Mouse (Mus musculus) midbrain, embryonic 11.5 days (tissue): ENCODE results near the gene Tspan31. TPM values are rescaled to one million over a fixed set of nuclear protein-coding genes. Genes with fewer than 3 reads are reported as not detected.
A peak's percentile ranks its signal among the peaks of the same experiment; 100 is the strongest.

Experiments used
- ATAC-seq: fragments of 200-750 bp; cut with Nextera tagmentation; 2 replicates; pipeline ENCODE4 v1.8.0; 2017; ENCODE audit warnings: moderate TSS enrichment, moderate library complexity; ENCODE audit not compliant: low FRiP score
- DNase-seq: peaks from one replicate; pipeline ENCODE4 v3.0.0; 2015; ENCODE audit warnings: low spot score; ENCODE audit errors: missing footprints
- H3K27ac ChIP-seq: fragments of 300-500 bp; sonication (generic); 2 replicates; pipeline ENCODE4 v1.5.1; 2014; ENCODE audit warnings: low read depth, low read length
- H3K27me3 ChIP-seq: fragments of 300-500 bp; sonication (generic); 2 replicates; pipeline ENCODE4 v1.6.1; 2014; ENCODE audit warnings: mild to moderate bottlenecking, low read length, moderate library complexity, mixed read lengths; ENCODE audit not compliant: control insufficient read depth, insufficient read depth
- H3K36me3 ChIP-seq: fragments of 300-500 bp; sonication (generic); 2 replicates; pipeline ENCODE4 v1.6.1; 2014; ENCODE audit warnings: mild to moderate bottlenecking, low read length, moderate library complexity, mixed read lengths; ENCODE audit not compliant: control insufficient read depth, insufficient read depth
- H3K4me1 ChIP-seq: fragments of 300-500 bp; sonication (generic); 2 replicates; pipeline ENCODE4 v1.6.1; 2014; ENCODE audit warnings: low read length; ENCODE audit not compliant: control insufficient read depth, insufficient read depth
- H3K4me2 ChIP-seq: fragments of 300-500 bp; sonication (generic); 2 replicates; pipeline ENCODE4 v1.6.1; 2014; ENCODE audit warnings: mild to moderate bottlenecking, moderate library complexity
- H3K4me3 ChIP-seq: fragments of 300-500 bp; sonication (generic); 2 replicates; pipeline ENCODE4 v1.5.1; 2014; ENCODE audit warnings: low read depth, low read length
- H3K9ac ChIP-seq: fragments of 300-500 bp; sonication (generic); 2 replicates; pipeline ENCODE4 v1.6.1; 2014; ENCODE audit warnings: low read length
- H3K9me3 ChIP-seq: fragments of 300-500 bp; sonication (generic); 2 replicates; pipeline ENCODE4 v1.6.1; 2016; ENCODE audit warnings: low read length; ENCODE audit not compliant: control insufficient read depth
- WGBS: fragments of 180-500 bp; shearing (Covaris S2); extraction: QIAGEN DNeasy Blood & Tissue Kit; methylation state at CpG from one replicate; pipeline ENCODE4 v1.1.7; 2014; 5-methylcytosine and 5-hydroxymethylcytosine counted together
- polyA plus RNA-seq: library from polyadenylated mRNA; unstranded; fragments of >200 nt; fragmentation: Nextera tagmentation; extraction: Ambion mirVana; gene quantifications from 2 replicates; pipeline ENCODE4 v1.2.1, GENCODE M21; 2014

Tspan31 gene
- polyA plus RNA-seq, 1 experiment from 2014 or later: 98.6 TPM

DNA sequence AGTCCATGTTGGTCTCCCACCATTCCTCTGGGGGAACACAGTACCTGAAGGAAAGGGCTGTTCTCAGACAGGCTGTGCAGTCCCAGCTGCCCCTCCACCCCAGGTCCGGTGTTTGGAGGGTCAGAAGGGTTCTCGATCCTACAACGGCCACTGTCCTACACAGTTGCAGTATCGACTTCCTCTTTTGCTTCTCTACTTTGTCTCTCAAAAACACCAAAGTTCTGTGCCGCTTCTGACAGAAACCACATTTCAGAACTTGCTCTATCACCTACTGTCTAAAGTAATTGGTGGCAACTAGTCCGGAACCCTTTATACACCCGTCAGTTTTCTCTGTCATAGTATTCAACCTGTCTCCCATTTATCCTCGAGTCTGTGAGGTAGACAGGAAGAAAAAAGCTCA lies 14.7 kb downstream of the Tspan31 start:
- H3K9ac ChIP-seq: no peak overlapping the region
- WGBS: 92% methylated on average over 8 of the region's 8 CpGs
- ATAC-seq: no peak
- H3K4me1 ChIP-seq: peaks cover 15% of the 10 kb centered on the region
- peaks cover 13% of the 10 kb centered on the region; the same call in 1 of the 2 replicates for H3K36me3 ChIP-seq
- no peak for DNase-seq
- no peak overlapping the region for H3K4me2 ChIP-seq
- H3K27me3 ChIP-seq: peaks cover 10% of the 10 kb centered on the region
- H3K9me3 ChIP-seq: no peaks in the 10 kb centered on the region
- H3K4me3 ChIP-seq: no peak overlapping the region
- H3K27ac ChIP-seq: no peak overlapping the region

DNA sequence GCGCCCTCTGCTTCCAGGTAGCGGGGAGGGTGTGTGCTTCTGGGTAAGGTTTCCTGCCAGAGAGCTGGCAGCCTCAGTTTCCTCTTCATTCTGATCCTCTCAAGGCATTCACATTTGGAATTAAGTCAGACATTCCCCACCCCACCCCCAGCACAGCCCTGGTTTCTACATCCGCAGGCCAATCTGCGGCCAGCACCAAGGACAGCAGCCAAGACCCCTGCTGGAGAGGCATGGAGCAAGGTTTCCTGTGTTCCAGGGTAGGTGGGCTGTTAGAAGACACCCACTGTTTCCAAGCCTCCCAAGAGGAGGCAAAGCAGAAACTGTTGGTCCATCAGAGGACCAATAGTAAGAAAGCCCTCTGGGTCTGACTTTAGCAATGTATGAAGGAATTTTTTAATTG lies 15.4 kb downstream of the Tspan31 start:
- ATAC-seq (no peak), DNase-seq (no peak)
- WGBS: 73% methylated on average over 4 of the region's 4 CpGs
- Histone ChIP-seq H3K9me3 (no peaks in the 10 kb centered on the region), H3K4me1 (peaks cover 12% of the 10 kb centered on the region), H3K4me3 (no peak overlapping the region), H3K9ac (no peak overlapping the region), H3K27ac (no peak overlapping the region), H3K36me3 (peaks cover 13% of the 10 kb centered on the region; the same call in 1 of the 2 replicates), H3K27me3 (peaks cover 18% of the 10 kb centered on the region), H3K4me2 (no peak overlapping the region)

DNA sequence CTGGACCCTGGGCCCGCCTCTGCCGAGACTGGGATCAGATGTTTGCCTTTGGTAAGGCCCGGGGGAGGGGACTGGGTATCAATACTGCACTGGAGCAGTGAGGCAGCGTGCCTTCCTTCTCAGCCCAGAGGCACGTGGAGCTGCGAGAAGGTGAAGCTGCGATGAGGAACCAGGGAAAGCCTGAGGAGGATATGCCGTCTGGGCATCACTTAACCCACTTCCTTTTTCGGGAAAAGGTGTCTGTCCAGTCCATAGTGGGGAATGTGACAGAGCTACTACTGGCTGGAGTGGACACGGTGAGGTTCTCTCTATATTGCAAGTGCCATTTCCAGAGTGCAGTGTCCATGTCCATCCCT lies 20.0 kb downstream of the Tspan31 start:
- no peak overlapping the region for H3K9ac ChIP-seq
- no peak overlapping the region for H3K4me3 ChIP-seq
- 22% methylated on average over 10 of the region's 10 CpGs for WGBS
- no peaks in the 10 kb centered on the region for H3K9me3 ChIP-seq
- H3K36me3 ChIP-seq: 0 out of 2 replicates have a peak, but pooled peaks cover 2% of the 10 kb centered on the region
- H3K4me2 ChIP-seq: no peak overlapping the region
- peaks cover 39% of the 10 kb centered on the region for H3K27me3 ChIP-seq
- H3K27ac ChIP-seq: no peak overlapping the region
- DNase-seq (no peak), ATAC-seq (no peak)
- peaks cover 7% of the 10 kb centered on the region for H3K4me1 ChIP-seq

DNA sequence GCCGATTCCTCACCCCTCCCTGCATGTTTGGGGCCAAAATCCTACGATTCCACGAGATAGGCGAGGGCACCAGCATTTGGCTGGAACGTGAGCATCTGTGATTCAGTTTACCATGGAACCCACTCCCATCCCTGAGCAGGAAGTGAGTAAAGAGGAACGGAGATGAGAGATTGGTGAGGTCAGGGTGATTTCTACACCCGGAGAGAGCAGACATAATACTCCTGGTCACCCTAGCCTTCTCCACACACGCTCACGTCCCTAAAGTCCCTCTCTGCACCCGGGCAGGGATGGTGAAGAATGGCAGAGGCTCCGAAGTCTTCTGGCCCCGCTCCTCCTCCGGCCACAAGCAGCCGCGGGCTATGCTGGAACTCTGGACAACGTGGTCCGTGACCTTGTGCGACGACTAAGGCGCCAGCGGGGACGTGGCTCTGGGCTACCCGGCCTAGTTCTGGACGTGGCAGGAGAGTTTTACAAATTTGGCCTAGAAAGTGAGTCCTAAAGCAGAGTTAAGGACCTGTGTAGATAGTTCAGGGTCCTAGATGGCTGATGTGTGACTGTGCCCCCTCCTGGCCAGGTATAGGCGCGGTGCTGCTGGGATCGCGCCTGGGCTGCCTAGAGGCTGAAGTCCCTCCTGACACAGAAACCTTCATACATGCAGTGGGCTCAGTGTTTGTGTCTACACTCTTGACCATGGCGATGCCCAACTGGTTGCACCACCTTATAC lies 20.5 kb downstream of the Tspan31 start:
- Histone ChIP-seq H3K27ac (no peak overlapping the region), H3K4me2 (no peak overlapping the region; the same call in 1 of the 2 replicates), H3K4me1 (peaks cover 7% of the 10 kb centered on the region), H3K36me3 (0 out of 2 replicates have a peak, but pooled peaks cover 2% of the 10 kb centered on the region), H3K9ac (no peak overlapping the region), H3K27me3 (peaks cover 39% of the 10 kb centered on the region), H3K4me3 (peak overlapping the region; percentile 0), H3K9me3 (no peaks in the 10 kb centered on the region)
- 4% methylated on average over 29 of the region's 29 CpGs for WGBS
- ATAC-seq (no peak; the same call in 1 of the 2 replicates), DNase-seq (no peak)

DNA sequence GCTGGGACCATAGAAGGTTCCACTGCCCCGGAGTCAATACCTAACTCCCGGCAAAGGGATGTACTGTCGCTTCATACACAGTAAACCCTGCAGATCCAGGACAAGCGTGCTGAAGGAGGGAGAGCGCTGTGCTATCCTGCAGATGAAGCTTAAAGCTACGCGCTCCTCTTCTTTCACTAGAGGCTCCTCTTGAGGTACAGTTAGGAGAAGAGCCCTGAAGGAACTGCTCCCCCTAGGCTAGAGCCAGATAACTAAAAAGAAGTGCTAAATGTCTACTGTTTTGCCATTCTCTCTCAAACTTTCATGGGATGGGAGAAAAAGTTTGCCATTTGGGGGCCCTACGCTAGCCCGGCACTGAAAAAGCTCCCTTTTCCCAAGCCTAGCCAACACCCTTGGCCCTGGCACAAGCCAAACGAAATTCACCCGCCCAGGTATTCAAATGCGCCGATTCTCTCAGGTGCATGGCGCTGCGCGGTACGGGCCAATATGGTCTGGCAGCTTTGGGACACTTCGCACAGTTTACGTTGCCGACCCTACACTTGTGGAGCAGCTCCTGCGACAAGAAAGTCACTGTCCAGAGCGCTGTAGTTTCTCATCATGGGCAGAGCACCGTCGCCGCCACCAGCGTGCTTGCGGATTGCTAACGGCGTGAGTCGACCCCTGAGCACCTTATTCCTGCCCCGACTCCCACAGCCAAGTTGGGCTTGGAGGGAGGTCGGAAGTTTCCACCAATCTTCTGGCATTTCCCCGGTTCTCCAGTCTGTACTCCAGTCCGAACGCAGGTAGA lies 21.3 kb downstream of the Tspan31 start:
- Histone ChIP-seq H3K4me2 (no peak overlapping the region; the same call in 1 of the 2 replicates), H3K27me3 (peaks cover 39% of the 10 kb centered on the region), H3K9ac (no peak overlapping the region), H3K27ac (no peak overlapping the region), H3K4me1 (peaks cover 7% of the 10 kb centered on the region), H3K9me3 (no peaks in the 10 kb centered on the region), H3K36me3 (no peaks in the 10 kb centered on the region), H3K4me3 (peak overlapping the region; percentile 0)
- no peak for ATAC-seq
- no peak for DNase-seq
- 3% methylated on average over 35 of the region's 35 CpGs for WGBS

DNA sequence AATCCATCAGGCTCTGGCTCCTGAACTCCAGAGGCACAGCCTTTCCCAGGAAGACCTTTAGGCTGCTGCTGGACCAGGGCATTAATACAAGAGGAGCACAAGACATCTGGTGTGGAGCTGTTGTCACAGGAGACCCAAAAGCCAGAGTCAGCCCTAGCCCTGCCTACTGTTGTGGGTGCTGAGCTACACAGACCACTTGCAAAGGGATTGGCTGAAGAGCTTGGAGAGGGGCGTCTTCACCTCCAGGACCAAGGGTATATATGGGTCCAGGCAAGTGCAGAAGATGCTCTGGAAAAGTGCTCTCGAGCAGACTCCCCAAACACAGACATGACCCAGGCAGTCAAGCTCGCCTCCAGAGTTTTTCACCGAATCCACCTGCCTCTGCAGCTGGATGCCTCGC lies 22.1 kb downstream of the Tspan31 start, which contains the start of gene Cyp27b1:
Cyp27b1 (plus strand) TSS at position 297 of the 400 bp plus-strand sequence.
- no peak for DNase-seq
- no peak for ATAC-seq
- no peaks in the 10 kb centered on the region for H3K9me3 ChIP-seq
- peaks cover 7% of the 10 kb centered on the region for H3K4me1 ChIP-seq
- 29% methylated on average over 5 of the region's 5 CpGs for WGBS
- peak within 1 kb of the TSS; percentile 0; the same call in 1 of the 2 replicates for H3K4me3 ChIP-seq
- H3K36me3 ChIP-seq: no peaks in the 10 kb centered on the region
- no peak within 1 kb of the TSS; the same call in 1 of the 2 replicates for H3K4me2 ChIP-seq
- no peak within 1 kb of the TSS for H3K27ac ChIP-seq
- H3K9ac ChIP-seq: no peak within 1 kb of the TSS
- H3K27me3 ChIP-seq: peaks cover 39% of the 10 kb centered on the region

DNA sequence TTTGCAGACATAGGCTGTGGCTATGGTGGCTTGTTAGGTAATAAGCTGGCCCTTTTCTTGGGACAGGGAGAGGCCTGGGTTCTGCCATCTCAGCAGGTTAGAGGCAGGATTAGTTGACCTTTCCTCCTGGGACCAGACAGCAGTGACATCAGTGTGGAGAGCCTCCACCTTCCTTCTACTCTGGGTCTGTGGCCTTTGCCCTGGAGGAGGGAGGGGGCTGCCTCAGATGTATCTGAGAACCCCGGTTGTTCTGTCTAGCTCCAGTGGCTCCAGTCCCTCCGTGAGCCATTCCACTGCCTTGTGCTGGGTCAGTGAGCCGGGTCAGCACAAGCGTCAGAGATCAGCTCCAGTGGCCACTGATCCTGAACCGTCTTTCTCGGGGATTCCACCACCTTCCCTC lies 26.9 kb downstream of the Tspan31 start:
- Histone ChIP-seq H3K4me1 (peaks cover 6% of the 10 kb centered on the region), H3K9ac (no peak overlapping the region), H3K27me3 (peaks cover 7% of the 10 kb centered on the region), H3K4me3 (no peak overlapping the region), H3K36me3 (no peaks in the 10 kb centered on the region), H3K9me3 (no peaks in the 10 kb centered on the region), H3K27ac (no peak overlapping the region), H3K4me2 (no peak overlapping the region)
- 55% methylated on average over 6 of the region's 6 CpGs for WGBS
- DNase-seq: peak; percentile 81
- no peak for ATAC-seq

DNA sequence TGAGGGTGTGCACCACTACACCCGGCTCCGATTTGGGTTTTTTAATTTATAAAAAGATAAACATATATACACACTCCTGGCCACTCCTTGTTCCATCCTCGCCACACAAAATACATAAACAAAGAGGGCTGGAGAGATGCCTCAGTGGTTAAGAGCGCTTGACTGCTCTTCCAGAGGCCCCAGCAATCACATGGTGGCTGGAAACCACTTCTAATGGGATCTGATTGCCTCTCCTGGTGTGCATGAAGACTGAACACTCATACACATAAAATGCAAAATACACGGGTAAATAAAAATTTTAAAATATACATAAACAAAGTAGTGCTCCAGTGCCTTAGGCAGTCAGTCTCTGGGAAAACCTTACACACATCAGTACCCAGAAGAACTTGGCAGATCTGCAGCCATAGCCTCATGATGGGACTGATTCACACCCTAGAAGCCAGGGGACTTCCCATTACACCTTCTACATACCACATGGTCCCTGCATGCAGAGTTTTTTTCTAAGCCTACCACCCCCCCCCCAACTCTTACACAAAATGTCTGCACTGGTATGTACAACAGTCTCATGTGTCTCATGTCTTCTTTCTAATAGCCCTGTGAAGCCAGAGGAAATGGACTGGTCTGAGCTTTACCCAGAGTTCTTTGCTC lies 27.5 kb downstream of the Tspan31 start:
- peak; percentile 83 for DNase-seq
- no peak overlapping the region for H3K27ac ChIP-seq
- H3K27me3 ChIP-seq: peaks cover under 1% of the 10 kb centered on the region
- H3K4me2 ChIP-seq: peak overlapping the region; percentile 99
- no peaks in the 10 kb centered on the region for H3K36me3 ChIP-seq
- peak overlapping the region; percentile 82 for H3K4me3 ChIP-seq
- H3K4me1 ChIP-seq: peaks cover 6% of the 10 kb centered on the region
- no peak for ATAC-seq
- peak overlapping the region; percentile 71 for H3K9ac ChIP-seq
- 24% methylated on average over 5 of the region's 5 CpGs for WGBS
- H3K9me3 ChIP-seq: no peaks in the 10 kb centered on the region
